Mouse (Mus musculus): Measurements from ENCODE around the gene Gtf3c5.

GRCm38 (mm10) chr2:28624870-28625269 is 41.3 kb upstream of the Gtf3c5 start:
- TF ChIP-seq CTCF (IDR thresholded peaks at IDR 0.05; ENCODE audit: extremely low read depth, insufficient read depth, low read length) (no peak), POLR2A (IDR thresholded peaks at IDR 0.05; ENCODE audit: extremely low read depth, insufficient read depth, low read length) (no peak)
